Mouse (Mus musculus): ENCODE measurements around the gene Zbtb34. TPM values are rescaled to one million over a fixed set of nuclear protein-coding genes. Genes with fewer than 3 reads are reported as not detected.
A peak's percentile ranks its signal among the peaks of the same experiment; 100 is the strongest.

Gene Zbtb34
- polyA plus RNA-seq, 1 experiment from 2014 or later: 7.3 TPM

DNA sequence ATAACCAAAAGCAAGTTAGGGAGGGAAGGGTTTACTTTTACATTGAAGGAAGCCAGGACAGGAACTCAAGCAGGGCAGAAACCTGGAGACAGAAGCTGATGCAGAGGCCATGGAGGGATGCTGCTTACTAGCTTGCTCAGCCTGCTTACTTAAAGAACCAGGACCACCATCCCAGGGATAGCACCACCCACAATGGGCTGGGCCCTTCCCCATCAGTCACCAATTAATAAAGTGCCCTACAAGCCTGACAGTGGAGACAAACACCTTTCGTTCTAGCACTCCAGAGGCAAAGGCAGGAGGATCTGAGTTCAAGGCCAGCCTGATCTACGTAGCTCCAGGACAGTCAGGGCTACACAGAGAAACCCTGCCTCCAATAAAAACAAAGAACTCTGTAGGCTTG is 36.1 kb downstream of the Zbtb34 start:
- 0 out of 2 replicates have a peak, but pooled peaks cover 7% of the 10 kb centered on the region for H3K4me1 ChIP-seq (replicated peaks)
- no peaks in the 10 kb centered on the region for H3K9me3 ChIP-seq
- no peak overlapping the region for H3K4me3 ChIP-seq (replicated peaks)
- no peak overlapping the region for H3K4me2 ChIP-seq (replicated peaks)
- no peak overlapping the region for H3K27ac ChIP-seq
- H3K9ac ChIP-seq (replicated peaks): no peak overlapping the region
- 86% methylated on average over 2 of the region's 2 CpGs for WGBS
- no peaks in the 10 kb centered on the region for H3K27me3 ChIP-seq
- ATAC-seq: no peak
- H3K36me3 ChIP-seq: no peaks in the 10 kb centered on the region

DNA sequence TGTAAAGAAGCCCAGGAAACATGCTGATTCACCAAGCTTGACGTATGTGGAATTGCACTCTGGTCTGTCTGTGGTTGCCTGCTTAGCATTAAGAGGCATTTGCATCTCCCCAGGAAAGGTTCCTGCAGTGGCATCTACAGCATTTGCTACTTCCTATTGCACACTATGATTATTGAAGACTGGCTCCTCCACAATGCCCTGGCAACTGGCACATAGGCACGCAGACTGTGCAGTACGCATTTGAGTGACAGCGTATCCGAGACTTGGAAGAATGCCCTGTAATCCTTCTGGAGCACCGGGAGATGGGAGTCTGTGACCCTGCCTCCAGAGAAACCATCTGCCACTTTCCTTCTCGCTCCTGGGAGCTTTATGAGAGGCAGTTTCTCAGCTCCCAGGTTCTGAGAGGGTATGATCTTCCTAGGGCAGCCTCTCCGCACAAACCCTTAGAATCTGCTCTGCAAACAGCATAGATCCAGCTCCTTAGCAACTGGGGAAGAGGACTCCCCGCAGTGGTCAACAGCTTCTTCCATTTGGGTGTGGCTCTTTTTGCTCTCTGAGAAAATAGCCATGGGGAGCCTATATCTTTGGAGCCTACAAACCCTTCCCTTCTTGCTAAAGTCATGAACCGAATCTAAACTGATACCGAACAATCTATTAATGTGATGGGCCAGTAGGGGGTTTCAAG is 37.0 kb downstream of the Zbtb34 start:
- Histone ChIP-seq H3K4me2 (replicated peaks) (no peak overlapping the region), H3K4me1 (replicated peaks) (0 out of 2 replicates have a peak, but pooled peaks cover 7% of the 10 kb centered on the region), H3K9ac (replicated peaks) (no peak overlapping the region), H3K36me3 (no peaks in the 10 kb centered on the region), H3K9me3 (peaks cover 6% of the 10 kb centered on the region; the same call in 1 of the 2 replicates), H3K27me3 (no peaks in the 10 kb centered on the region), H3K27ac (peak overlapping the region; percentile 40), H3K4me3 (replicated peaks) (no peak overlapping the region)
- ATAC-seq: peak; percentile 67
- 50% methylated on average over 11 of the region's 11 CpGs for WGBS

DNA sequence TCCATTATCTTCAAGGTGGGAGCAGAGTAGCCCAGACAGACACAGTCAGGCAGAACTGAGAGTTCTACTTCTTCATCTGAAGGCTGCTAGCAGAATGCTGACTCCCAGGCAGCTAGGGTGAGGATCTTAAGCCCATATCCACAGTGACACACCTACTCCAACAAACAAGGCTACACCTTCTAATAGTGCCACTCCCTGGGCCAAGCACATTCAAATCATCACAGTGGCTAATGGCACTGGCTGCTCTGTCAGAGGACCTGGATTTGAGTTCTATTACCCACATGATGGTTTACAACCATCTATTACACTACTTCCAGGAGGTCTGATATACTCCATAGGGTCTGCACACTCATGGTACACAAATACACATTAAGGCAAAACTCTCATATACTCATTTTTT is 38.1 kb downstream of the Zbtb34 start:
- H3K27me3 ChIP-seq: no peaks in the 10 kb centered on the region
- H3K4me2 ChIP-seq (replicated peaks): no peak overlapping the region
- no peak overlapping the region for H3K4me3 ChIP-seq (replicated peaks)
- no peaks in the 10 kb centered on the region for H3K36me3 ChIP-seq
- peaks cover 6% of the 10 kb centered on the region; the same call in 1 of the 2 replicates for H3K9me3 ChIP-seq
- H3K9ac ChIP-seq (replicated peaks): no peak overlapping the region
- H3K27ac ChIP-seq: no peak overlapping the region
- H3K4me1 ChIP-seq (replicated peaks): 0 out of 2 replicates have a peak, but pooled peaks cover 7% of the 10 kb centered on the region
- no peak for ATAC-seq

GRCm38 (mm10) chr2:33371648-33372408 is 59.3 kb downstream of the Zbtb34 start:
- H3K27ac ChIP-seq: peak overlapping the region; percentile 99

GRCm38 (mm10) chr2:33370777-33371647 is 60.1 kb downstream of the Zbtb34 start, which contains the start of gene Ralgps1:
Gene Ralgps1, minus strand, starts transcription at chr2:33371486.
- ATAC-seq: peak; percentile 99
- H3K9me3 ChIP-seq: no peaks in the 10 kb centered on the region
- peak within 1 kb of the TSS; percentile 77 for H3K9ac ChIP-seq (replicated peaks)
- peak within 1 kb of the TSS; percentile 99 for H3K27ac ChIP-seq
- under 1% methylated on average over 39 of the region's 74 CpGs for WGBS
- no peaks in the 10 kb centered on the region; the same call in 1 of the 2 replicates for H3K27me3 ChIP-seq
- peak within 1 kb of the TSS; percentile 64 for H3K4me3 ChIP-seq (replicated peaks)
- peaks cover 18% of the 10 kb centered on the region; the same call in 1 of the 2 replicates for H3K36me3 ChIP-seq
- H3K4me2 ChIP-seq (replicated peaks): peak within 1 kb of the TSS; percentile 74
- peaks cover 32% of the 10 kb centered on the region for H3K4me1 ChIP-seq (replicated peaks)

More at GRCm38 (mm10) chr2:33371648-33372408, 59.3 kb downstream of the Zbtb34 start:
- H3K4me1 ChIP-seq (replicated peaks): peaks cover 24% of the 10 kb centered on the region
- WGBS: 32% methylated on average over 18 of the region's 18 CpGs
- no peaks in the 10 kb centered on the region; the same call in 1 of the 2 replicates for H3K27me3 ChIP-seq
- H3K9ac ChIP-seq (replicated peaks): peak overlapping the region; percentile 40; the same call in 1 of the 2 replicates
- H3K4me3 ChIP-seq (replicated peaks): peak overlapping the region; percentile 64
- ATAC-seq: no peak
- peaks cover 12% of the 10 kb centered on the region; the same call in 1 of the 2 replicates for H3K36me3 ChIP-seq
- peak overlapping the region; percentile 37 for H3K4me2 ChIP-seq (replicated peaks)
- H3K9me3 ChIP-seq: peaks cover 3% of the 10 kb centered on the region; the same call in 1 of the 2 replicates

DNA sequence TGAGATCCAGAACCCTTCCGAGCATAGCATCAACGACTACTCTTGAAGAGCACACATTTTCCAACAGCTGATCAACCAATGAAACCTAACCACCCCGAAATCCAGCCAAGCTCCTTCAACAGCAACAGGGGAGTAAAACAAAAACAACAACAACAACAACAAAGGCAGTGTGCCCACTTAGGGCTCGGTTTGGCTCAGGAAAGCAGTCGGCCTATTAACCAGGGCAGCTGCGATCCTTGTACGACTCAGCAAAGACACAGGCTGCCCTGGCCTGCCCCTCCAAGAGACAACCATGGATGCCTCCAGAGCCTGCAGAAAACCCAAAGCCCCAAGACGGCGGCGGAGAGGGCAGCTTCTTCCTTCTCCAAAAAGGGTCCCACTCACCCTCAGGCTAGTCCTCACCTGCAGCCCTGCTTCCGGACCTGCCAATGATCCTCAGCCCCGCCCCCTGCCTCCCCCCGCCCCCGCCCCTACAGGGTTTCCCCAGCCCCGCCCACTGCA is 60.8 kb downstream of the Zbtb34 start:
- ATAC-seq: peak; percentile 35
- Histone ChIP-seq H3K9ac (replicated peaks) (peak overlapping the region; percentile 77), H3K4me2 (replicated peaks) (peak overlapping the region; percentile 74), H3K27me3 (no peaks in the 10 kb centered on the region; the same call in 1 of the 2 replicates), H3K4me1 (replicated peaks) (peaks cover 39% of the 10 kb centered on the region), H3K4me3 (replicated peaks) (peak overlapping the region; percentile 64), H3K27ac (peak overlapping the region; percentile 99), H3K36me3 (peaks cover 18% of the 10 kb centered on the region; the same call in 1 of the 2 replicates), H3K9me3 (no peaks in the 10 kb centered on the region)
- 14% methylated on average over 12 of the region's 15 CpGs for WGBS

GRCm38 (mm10) chr2:33369453-33369852 is 61.7 kb downstream of the Zbtb34 start:
- Histone ChIP-seq H3K9ac (replicated peaks) (0 out of 2 replicates have a peak overlapping the region, but pooled peaks have one; percentile 16), H3K4me1 (replicated peaks) (peaks cover 46% of the 10 kb centered on the region), H3K27me3 (no peaks in the 10 kb centered on the region; the same call in 1 of the 2 replicates), H3K4me3 (replicated peaks) (no peak overlapping the region), H3K27ac (no peak overlapping the region), H3K36me3 (peaks cover 21% of the 10 kb centered on the region; the same call in 1 of the 2 replicates), H3K9me3 (no peaks in the 10 kb centered on the region), H3K4me2 (replicated peaks) (peak overlapping the region; percentile 74; the same call in 1 of the 2 replicates)
- WGBS: 84% methylated on average over 3 of the region's 3 CpGs
- no peak for ATAC-seq

GRCm38 (mm10) chr2:33368486-33368885 is 62.6 kb downstream of the Zbtb34 start:
- H3K9me3 ChIP-seq: no peaks in the 10 kb centered on the region
- WGBS: 81% methylated on average over 1 of the region's 1 CpGs
- H3K27ac ChIP-seq: no peak overlapping the region
- no peak overlapping the region for H3K9ac ChIP-seq (replicated peaks)
- no peak overlapping the region for H3K4me2 ChIP-seq (replicated peaks)
- H3K36me3 ChIP-seq: peaks cover 21% of the 10 kb centered on the region; the same call in 1 of the 2 replicates
- peaks cover 5% of the 10 kb centered on the region; the same call in 1 of the 2 replicates for H3K27me3 ChIP-seq
- no peak for ATAC-seq
- H3K4me1 ChIP-seq (replicated peaks): peaks cover 46% of the 10 kb centered on the region
- no peak overlapping the region for H3K4me3 ChIP-seq (replicated peaks)

- Histone ChIP-seq H3K27ac (peak overlapping the region; percentile 44), H3K9me3 (no peaks in the 10 kb centered on the region)
Observed at GRCm38 (mm10) chr2:33365703-33366471, 65.2 kb downstream of the Zbtb34 start.

GRCm38 (mm10) chr2:33364656-33365055 is 66.5 kb downstream of the Zbtb34 start:
- 95% methylated on average over 4 of the region's 4 CpGs for WGBS
- Histone ChIP-seq H3K4me1 (replicated peaks) (peaks cover 49% of the 10 kb centered on the region), H3K9ac (replicated peaks) (no peak overlapping the region)

More at GRCm38 (mm10) chr2:33365703-33366471, 65.2 kb downstream of the Zbtb34 start:
- Histone ChIP-seq H3K4me1 (replicated peaks) (peaks cover 49% of the 10 kb centered on the region), H3K27me3 (peaks cover 9% of the 10 kb centered on the region; the same call in 1 of the 2 replicates), H3K4me2 (replicated peaks) (no peak overlapping the region), H3K36me3 (peaks cover 21% of the 10 kb centered on the region; the same call in 1 of the 2 replicates), H3K4me3 (replicated peaks) (no peak overlapping the region), H3K9ac (replicated peaks) (no peak overlapping the region)
- WGBS: 53% methylated on average over 9 of the region's 9 CpGs
- ATAC-seq: peak; percentile 75

More at GRCm38 (mm10) chr2:33364656-33365055, 66.5 kb downstream of the Zbtb34 start:
- no peak for ATAC-seq
- H3K4me3 ChIP-seq (replicated peaks): no peak overlapping the region
- no peak overlapping the region for H3K4me2 ChIP-seq (replicated peaks)
- no peak overlapping the region for H3K27ac ChIP-seq
- H3K9me3 ChIP-seq: no peaks in the 10 kb centered on the region
- peaks cover 21% of the 10 kb centered on the region; the same call in 1 of the 2 replicates for H3K36me3 ChIP-seq
- H3K27me3 ChIP-seq: peaks cover 9% of the 10 kb centered on the region; the same call in 1 of the 2 replicates
